Mouse (Mus musculus): ENCODE data around the gene Lrig2.
"Not testable (repeated sequence)": the region's sequence is repeated elsewhere in the genome, so short reads cannot be mapped to it uniquely, and the experiment has no call there.

The Lrig2 gene

GRCm38 (mm10) chr3:104431848-104432159 lies 79.9 kb downstream of the Lrig2 start:
- DNase-seq (ENCODE audit: low spot score in 2 of 2), result no peak

DNA sequence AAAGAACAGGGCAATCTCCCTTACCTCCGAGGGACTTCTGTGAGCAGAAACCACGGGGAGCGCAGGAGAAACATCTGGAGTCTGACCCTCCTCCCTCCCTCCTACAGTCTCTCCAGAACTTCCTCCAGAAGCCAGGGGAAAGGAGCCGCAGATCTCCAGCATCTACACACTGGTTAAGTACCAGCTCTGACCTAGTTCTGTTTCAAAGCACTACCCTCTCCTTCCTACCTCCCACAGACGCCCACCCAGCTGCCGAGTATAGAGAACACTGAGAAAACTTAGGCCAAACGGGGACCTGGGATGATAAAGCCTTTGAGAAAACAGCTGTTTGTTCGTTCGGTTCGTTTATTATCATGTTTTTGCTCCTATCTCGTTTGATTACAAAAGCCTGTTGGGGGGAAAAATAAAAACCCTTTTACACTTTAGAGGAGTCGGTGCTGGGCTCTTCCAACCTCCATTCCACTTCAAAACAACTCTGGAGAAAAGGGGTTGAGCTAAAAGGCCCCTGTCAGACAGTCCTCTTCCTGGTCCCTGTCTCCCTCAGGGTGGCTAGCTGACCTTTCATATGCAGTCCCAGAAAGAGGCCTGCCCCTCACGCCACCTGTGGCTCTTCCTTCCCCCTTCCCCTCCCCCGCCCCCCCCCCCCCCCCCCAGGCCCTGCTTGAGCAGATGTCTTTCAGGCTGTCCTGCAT lies 80.4 kb downstream of the Lrig2 start:
- no peak for DNase-seq (ENCODE audit: low spot score in 2 of 2)

- DNase-seq (ENCODE audit: low spot score in 2 of 2), result not testable (repeated sequence)
Observed at GRCm38 (mm10) chr3:104427354-104427753, 84.4 kb downstream of the Lrig2 start.

GRCm38 (mm10) chr3:104424346-104424745 lies 87.4 kb downstream of the Lrig2 start:
- DNase-seq (ENCODE audit: low spot score in 2 of 2), result no peak

GRCm38 (mm10) chr3:104420929-104421328 lies 90.8 kb downstream of the Lrig2 start:
- no peak for DNase-seq (ENCODE audit: low spot score in 2 of 2)

- DNase-seq (ENCODE audit: low spot score in 2 of 2), result no peak
Observed at GRCm38 (mm10) chr3:104419990-104420389, 91.7 kb downstream of the Lrig2 start.

- no peak for DNase-seq (ENCODE audit: low spot score in 2 of 2)
Observed at GRCm38 (mm10) chr3:104416806-104417205, 94.9 kb downstream of the Lrig2 start.

DNA sequence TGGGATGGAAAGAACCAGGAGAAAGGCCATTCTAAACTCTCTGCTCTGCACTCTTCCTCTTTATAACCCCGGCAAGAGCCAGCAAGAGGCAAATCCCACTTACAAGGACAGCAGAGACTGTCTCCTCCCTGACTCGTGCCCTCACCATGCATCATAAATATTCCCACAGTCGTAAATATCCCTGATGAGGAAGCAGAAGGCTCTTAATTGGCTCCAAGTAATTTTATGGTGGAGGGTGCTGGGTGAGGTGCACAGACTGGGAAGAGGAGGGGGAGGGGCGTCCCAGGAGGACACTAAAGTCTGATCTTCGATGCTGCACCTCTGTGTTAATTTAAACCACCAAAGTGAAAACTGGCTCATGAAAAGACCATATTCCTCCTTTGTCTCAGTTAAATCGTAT lies 99.2 kb downstream of the Lrig2 start:
- no peak for DNase-seq (ENCODE audit: low spot score in 2 of 2)

GRCm38 (mm10) chr3:104407506-104407905 lies 104.2 kb downstream of the Lrig2 start:
- no peak for DNase-seq (ENCODE audit: low spot score in 2 of 2)

GRCm38 (mm10) chr3:104403582-104403981 lies 108.1 kb downstream of the Lrig2 start:
- DNase-seq (ENCODE audit: low spot score in 2 of 2), result no peak

DNA sequence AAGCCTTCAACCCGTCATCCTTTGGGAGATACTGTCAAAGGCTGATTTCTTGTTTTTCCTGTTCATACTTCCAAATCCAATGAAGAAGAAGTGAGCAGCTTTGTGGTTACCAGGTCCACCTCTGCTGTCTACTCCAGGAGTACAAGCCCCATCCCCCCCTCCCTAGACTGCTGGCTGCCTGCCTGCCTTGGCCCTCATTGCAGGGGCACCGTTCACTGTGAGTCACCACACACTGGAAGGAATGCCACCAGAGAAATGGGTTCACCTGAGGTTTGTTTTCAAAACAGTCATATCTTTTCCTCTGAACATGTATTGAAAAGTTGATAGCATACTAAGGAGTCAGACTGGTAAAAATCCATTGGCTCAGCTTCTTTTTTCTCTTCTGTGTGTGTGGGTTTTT lies 110.5 kb downstream of the Lrig2 start:
- no peak for DNase-seq (ENCODE audit: low spot score in 2 of 2)

DNA sequence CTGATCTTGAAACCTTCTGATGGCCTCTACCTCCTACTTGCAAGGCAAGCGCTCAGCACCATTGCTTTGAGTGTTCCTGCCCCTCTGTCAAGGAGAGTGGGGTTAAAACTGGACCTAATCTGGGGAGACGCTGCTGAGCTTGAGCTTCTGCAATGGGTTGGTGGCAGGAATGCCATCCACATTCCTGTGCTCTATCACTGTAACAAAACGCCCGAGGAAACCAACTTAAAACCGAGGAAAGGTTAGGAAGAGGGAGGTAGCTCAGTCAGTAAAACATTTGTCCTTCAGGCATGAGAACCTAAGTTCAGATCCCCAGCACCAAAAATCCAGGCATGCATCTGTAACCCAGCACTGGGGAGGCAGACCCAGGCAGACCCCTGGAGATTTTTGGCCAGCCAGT lies 111.6 kb downstream of the Lrig2 start:
- no peak for DNase-seq (ENCODE audit: low spot score in 2 of 2)

- DNase-seq (ENCODE audit: low spot score in 2 of 2), result no peak
Observed at GRCm38 (mm10) chr3:104399296-104400045, 112.2 kb downstream of the Lrig2 start.

DNA sequence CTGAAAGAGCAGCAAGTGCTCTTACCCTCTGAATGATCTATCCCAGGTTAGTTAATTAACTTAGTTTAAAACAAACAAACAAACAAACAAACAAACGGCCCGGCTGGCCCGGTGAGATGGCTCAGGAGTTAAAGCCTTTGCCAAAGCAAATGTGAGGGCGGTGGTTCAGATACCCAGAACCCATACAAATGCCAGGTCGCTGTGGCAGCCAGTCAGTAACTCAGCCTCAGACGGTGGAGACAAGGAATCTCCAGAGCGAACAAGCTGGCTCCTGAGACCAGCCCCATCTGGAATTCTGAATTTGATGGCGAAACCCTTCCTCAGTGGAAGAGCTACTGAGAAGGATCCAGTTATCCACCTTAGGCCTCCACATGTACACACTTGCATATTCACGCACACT lies 114.4 kb downstream of the Lrig2 start:
- DNase-seq (ENCODE audit: low spot score in 2 of 2), result no peak

DNA sequence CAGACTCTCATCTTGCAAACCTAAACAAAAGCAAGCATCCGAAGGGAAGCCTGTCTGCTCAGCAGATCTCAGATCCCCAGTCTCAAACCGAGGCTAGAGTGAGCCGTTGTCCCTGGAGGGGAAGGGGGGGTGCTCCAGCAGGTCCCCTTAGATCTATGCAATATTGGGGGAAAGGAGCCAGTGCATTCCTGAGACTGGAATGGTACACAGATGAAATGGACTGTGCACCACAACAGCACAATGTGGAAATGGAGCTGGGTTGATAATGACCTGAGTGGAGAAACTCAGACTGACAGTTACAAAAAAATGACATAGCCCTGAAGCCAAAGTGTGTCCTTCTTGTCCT lies 115.0 kb downstream of the Lrig2 start:
- no peak for DNase-seq (ENCODE audit: low spot score in 2 of 2)

DNA sequence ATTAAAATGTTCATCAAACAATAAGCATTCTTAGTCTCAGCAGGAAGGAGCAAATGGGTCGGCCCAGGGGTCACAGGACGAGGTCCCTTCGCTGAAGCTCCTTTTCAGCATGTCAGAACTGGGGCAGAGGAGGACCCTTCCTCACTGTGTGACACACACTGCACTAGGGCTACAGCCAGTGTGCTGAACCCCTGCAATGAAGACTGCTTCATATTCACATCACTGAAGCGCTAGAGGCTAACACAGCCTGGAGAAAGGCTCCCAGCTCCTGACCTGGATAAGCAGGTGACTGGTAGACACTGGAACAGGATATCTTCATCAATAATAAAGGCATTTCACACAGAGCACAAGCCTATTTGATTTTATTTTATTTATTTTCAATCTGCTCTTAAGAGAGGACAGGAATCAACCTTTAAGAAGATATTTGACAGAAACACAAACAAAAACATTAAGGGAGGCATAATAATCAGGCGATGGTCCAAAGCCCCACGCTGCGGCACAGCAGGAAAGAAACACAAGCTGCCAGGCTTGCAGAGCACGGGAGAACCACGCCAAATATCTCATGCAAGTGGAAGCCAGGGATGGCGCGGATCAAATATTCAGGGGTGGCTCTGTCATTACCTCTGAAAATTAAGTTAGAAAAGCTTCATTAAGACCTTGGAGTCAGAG lies 115.5 kb downstream of the Lrig2 start:
- no peak for DNase-seq (ENCODE audit: low spot score in 2 of 2)

DNA sequence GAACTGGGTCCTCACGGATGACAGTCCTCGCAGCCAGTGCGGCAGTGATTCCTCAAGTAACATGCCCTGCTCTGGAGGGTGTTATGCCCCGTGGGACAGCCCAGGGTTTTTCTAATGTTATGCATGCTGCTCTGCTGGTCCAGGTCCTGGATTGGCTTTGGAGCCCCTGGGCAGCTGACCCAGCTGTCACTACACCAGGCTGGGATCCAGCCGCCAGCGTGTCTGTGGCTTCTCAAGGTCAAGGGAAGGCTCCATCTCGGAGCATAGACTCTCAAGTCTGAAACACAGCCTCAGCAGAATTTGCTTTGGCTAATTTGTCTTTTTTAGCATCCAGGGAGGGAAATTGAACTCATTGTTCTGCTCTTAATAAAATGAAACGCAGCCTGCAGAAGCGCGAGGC lies 121.6 kb downstream of the Lrig2 start:
- no peak for DNase-seq (ENCODE audit: low spot score in 2 of 2)

DNA sequence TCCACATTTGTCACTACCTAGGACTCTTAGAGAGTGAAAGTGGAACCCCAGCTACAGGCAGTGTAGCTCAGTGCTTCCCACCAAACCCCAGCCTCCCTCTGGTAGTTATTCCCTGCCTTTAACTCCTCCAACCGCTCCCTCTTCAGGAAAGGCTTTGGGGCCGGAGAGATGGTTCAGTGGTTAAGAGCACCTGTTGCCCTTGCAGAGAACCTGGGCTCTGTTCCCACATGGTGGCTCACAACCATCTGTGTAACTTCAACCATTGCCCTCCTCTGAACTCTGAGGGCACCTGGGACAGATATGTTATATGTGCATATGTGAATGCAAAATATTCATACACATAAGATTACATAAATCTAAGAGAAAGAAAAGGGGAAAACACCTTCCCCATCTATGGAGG lies 122.3 kb downstream of the Lrig2 start:
- no peak for DNase-seq (ENCODE audit: low spot score in 2 of 2)

DNA sequence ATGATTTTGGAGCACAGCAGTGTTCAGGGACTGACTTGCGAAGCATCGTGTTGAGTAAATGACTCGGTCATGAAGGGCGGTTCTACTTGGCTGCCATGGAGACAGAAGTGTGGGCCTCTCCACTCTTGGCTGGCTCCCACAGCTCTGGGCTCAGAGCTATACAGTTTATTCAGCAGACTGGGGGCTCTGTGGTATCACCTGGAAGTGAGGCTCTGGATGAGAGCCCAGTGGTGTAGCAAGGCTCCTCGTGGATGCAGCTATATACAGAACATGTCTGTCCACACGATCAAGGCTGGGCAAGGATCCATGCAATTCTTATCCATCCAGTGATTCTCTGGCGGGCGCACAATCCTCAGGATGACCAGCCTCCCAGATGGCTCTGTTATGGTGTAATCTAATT lies 126.1 kb downstream of the Lrig2 start:
- DNase-seq (ENCODE audit: low spot score in 2 of 2), result no peak

- DNase-seq (ENCODE audit: low spot score in 2 of 2), result no peak
Observed at GRCm38 (mm10) chr3:104383681-104384341, 127.9 kb downstream of the Lrig2 start.

- DNase-seq (ENCODE audit: low spot score in 2 of 2), result no peak
Observed at GRCm38 (mm10) chr3:104378228-104378627, 133.5 kb downstream of the Lrig2 start.

- DNase-seq (ENCODE audit: low spot score in 2 of 2), result no peak
Observed at GRCm38 (mm10) chr3:104373907-104374306, 137.8 kb downstream of the Lrig2 start.

- DNase-seq (ENCODE audit: low spot score in 2 of 2), result no peak
Observed at GRCm38 (mm10) chr3:104372374-104372773, 139.3 kb downstream of the Lrig2 start.

All from natural killer cell, adult 2 months (primary cell).